Mouse (Mus musculus): ENCODE measurements around the gene Il27.

Il27 gene

GRCm38 (mm10) chr7:126594862-126595561 lies at the start of gene Il27:
Gene Il27 (minus strand): TSS chr7:126594941.
- DNase-seq: no peak

- no peak for DNase-seq
Measured at GRCm38 (mm10) chr7:126644345-126644744, 49.6 kb upstream of the Il27 start.

GRCm38 (mm10) chr7:126643244-126643617 lies 48.5 kb upstream of the Il27 start:
- peak; percentile 20 for DNase-seq

DNA sequence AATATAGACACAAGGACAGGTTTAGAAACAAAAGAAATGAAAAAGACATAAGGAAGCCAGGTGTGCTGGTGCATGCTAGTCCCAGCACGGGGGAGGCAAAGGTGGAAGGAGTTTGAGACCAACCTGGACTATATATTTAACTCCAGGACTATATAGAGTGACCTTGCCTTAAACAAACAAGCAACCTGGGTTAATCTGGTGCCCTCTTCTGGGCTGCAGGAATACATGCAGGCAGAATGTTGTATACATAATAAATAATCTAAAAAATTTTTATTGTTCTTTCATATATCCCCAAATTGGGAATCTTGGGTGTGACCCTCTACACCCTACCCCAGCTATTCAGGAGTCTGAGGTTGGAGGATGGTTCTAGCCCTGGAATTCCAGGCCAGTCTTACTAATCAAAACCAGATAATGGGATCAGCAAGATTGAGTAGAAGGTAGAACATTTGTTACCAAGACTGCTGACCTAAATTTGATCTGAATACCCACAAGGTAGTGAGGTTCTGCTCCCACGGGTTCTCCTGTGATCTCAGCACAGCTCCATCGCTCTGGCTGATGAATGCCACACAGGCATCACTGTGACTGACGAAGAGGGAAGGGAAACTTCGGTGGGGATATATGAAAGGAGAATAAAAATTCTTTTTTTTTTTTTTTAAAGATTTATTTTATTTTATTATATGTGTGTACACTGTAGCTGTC lies 48.0 kb upstream of the Il27 start:
- DNase-seq: no peak

DNA sequence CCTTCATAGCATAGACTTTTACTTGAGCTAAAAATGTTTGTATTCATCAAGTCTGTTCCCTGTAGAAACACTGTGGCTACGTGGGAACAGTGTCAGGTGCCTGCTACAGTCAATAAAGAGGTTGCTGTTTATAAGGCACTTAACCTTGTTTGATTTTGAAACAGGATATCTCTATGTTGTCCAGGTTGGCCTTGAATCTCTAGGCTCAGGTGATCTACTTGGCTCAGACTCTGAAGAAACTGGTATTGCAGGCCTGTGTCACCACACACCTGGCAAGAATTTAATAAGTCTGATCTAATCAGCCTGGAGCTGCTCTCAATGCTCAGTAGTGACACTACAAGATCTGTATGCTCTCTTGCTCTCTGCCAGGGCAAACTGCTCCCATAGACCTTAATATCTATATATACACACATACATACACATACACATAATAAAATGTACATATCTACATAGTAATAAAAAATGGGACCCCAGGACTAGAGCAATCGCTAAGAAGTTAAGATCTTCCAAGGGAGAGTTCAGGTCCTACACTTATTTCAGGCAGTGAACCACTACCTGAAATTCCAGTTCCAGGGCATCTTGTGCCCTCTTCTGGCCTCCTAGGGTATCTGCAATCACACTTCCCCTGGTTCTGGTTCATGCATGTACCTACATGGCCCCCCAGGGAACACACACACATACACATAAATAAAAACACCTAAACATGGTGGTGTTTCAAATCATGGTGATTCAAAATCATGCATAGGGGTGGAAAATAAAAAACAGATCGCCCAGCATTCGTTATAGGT lies 42.2 kb upstream of the Il27 start:
- DNase-seq: peak; percentile 44

DNA sequence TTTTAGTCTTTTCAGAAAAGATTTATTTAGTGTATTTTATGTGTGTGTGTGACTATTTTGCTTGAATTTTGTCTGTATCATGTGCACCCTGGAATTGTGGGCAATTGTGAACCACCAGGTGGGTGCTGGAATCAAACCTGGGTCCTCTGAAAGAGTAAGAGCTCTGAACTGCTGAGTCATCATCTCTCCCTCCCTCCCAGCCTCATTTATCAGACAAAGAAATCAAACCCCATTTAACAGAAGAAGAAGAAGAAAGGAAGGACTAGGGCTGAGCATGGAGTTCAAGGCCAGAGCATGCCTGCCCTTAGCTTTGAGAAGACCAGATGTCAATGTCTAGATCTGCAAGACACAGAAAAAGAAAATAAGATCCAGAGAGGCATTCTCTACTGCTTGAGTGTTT lies 40.6 kb upstream of the Il27 start:
- no peak for DNase-seq

DNA sequence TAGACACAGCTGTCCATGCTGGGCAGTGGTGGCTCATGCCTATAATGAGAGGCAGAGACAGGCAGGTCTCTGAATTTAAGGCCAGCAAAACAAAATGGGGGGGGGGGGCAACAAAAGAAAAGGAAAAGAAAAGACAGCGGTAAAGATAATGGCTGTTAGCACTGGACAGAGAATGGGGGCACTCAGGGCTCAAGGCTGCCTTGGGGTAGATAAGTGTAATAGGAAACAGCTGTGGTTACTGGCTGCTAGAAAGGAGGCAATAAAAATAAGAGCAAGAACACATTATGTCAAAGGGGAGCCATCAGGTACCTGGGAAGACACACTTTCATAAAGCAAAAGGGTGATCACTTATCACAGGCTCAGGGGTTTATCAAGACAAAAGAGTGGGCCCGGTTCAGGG lies 37.7 kb upstream of the Il27 start:
- DNase-seq: no peak

GRCm38 (mm10) chr7:126630824-126631518 lies 36.2 kb upstream of the Il27 start, which contains the start of gene Nupr1:
Gene Nupr1 (minus strand): TSS chr7:126630861.
- DNase-seq: no peak

DNA sequence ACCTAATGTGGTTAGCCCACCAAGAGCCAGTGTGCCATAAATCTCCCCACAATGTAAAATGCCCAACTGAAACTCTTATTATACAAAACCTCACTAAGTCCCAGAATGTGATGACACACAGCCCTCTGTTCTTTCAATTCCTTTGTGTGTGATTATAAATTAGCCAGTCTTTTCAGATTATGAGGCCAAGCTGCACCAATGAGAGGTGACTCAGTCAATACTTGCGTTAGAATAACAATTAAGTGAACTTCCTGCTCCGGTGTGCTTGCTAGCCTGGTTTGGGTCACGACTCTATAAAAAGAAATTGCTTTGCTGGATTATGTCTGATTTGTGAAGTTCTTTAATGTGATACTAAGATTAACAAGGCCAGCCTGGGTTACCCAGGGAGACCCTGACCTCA lies 35.2 kb upstream of the Il27 start:
- DNase-seq: no peak

- DNase-seq: no peak
Measured at GRCm38 (mm10) chr7:126628111-126628510, 33.4 kb upstream of the Il27 start.

DNA sequence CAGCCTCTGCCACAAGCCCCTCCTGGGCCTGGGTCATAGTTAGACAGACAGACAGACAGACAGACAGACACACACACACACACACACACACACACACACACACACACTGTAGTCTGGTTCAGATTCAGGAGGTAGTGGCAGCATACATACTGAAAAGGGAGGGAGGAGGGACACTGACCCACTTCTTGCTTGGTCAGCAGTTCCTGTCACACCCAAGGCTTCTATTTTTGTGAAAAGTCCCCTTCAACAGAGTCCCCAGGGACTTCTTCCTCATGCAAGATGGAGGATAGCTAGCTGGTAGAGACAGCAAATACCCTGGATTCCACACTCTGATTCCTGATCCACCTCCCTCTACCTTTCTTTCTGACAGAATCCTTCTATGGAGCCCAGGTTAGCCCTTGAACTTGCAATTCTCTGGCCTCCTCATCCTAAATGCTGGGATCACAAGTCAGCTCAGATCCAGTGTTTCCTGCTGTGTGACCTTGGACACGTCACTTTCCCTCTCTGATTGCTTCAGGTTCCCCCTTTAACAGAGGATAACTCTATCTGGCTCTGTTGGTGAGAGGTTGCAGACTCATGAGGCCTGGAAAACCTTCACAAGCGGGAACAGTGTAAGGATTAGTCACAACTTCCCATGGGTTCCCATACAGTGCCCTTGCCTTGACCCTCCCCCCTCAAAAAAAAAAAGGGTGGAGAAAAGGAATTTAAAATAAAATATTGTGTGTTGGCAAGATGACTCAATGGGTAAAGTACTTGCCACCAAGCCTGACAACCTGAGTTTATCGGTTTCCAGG lies 31.3 kb upstream of the Il27 start:
- DNase-seq: no peak

- no peak for DNase-seq
Measured at GRCm38 (mm10) chr7:126625369-126625768, 30.6 kb upstream of the Il27 start.

- no peak for DNase-seq
Measured at GRCm38 (mm10) chr7:126624774-126625173, 30.0 kb upstream of the Il27 start.

- no peak for DNase-seq
Measured at GRCm38 (mm10) chr7:126623381-126623780, 28.6 kb upstream of the Il27 start.

DNA sequence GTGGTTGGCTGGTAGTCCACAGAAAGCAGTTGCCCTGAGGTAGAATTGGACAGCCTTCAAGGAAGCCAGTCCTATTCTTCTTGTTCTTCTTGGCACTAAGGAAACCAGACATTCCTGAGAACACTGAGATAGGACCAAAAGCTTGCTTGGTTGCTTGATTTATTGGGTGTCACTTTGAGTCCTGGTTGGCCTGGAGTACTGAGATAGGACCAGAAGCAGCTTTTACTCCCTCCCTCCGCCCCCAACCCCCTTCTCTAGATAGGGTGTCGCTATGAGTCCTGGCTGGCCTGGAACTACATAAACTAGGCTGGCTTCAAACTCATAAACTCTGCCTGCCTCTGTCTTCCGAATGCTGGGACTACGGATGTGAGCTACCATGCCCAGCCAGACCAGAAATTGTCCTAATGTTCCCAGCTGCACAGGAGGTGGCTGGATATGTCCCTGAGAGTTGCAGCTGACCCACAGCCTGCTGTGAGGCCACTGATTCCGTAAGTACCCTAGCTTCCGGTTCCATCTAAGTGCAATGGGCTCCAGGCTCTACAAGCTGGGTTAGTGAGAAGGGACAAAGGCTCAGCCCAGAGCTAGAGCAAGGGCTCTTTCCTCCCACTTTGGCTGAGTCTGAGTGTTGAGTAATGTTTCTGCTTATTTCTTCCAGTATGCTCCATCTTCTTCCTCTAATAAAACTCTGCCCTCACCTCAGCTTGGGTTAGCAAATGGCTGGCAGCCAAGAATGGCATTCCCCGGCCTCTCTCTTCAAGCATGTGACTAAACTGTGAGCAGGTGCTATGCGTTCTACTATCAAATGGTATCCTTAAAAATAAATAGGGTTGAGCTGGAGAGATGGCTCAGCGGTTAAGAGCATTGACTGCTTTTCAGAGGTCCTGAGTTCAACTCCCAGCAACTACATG lies 27.0 kb upstream of the Il27 start:
- no peak for DNase-seq

DNA sequence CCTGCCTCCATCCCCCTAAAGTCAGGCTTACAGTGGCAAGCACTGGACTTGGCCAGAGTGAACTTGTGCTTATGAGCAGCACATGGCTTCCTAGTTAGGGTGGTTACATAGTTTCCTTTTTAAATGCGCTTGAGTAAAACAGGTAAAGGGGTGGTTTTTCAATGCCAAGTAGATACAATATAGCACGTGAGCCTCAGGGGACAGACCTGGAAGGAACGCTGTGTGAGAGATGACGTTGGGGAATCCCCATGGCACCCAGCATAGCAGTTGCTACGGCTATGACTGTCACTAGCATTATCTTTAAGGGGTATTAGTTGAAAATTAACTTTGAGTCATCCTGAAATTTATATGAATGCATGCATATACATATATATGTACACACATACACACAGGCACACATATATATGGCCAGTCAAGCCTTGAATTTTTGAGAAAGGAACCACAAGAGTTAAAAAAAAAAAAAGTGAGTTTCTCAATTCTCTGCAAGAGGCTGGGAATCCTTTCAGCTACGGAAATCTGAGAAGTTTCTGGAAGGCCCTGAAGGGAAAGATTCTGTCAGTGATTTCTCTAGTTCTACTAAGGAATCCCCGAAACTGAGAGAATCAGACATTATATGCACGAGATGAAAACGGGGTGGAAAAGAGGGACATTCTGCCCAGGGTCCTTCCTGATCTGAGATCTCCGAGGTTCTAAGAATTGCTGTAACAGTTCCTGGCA lies 25.0 kb upstream of the Il27 start:
- no peak for DNase-seq

DNA sequence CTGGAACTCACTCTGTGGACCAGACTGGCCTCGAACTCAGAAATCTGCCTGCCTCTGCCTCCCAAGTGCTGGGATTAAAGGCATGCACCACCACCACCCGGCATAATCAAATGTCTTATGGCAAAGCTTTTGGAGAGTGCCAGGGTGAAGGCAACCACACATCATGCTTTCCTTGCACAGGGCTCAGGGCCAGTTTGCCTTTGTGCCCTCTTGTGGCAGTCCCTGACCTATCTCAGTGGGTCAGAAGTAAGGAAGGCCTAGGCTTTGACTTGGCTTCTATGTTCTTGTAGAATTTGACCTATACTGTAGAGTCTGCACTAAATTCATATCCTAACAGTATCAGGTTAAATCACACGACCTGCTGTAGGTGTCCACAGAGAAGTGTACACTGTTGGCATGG lies 22.0 kb upstream of the Il27 start:
- DNase-seq: no peak

GRCm38 (mm10) chr7:126612736-126613135 lies 18.0 kb upstream of the Il27 start:
- no peak for DNase-seq

DNA sequence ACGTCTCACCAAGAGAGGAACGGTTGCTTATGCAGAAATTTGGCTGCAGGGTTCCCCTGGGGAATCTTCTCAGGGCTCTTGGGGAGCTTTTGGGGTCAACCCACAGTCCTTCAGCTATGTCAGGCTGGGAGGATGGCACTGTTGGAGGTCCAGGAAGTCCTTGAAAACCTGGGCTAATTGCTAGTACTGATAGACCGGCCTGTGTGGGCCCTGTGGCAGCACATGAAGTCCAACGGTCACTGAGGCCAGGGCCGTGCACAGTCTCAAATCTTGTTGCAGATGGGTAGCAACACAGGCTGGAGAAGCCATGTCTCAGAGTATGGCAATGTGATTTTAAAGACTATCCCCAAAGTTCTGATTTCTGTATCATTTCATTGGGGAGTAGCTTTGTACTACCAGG lies 13.1 kb upstream of the Il27 start:
- DNase-seq: no peak

- DNase-seq: no peak
Measured at GRCm38 (mm10) chr7:126607064-126607463, 12.3 kb upstream of the Il27 start.

DNA sequence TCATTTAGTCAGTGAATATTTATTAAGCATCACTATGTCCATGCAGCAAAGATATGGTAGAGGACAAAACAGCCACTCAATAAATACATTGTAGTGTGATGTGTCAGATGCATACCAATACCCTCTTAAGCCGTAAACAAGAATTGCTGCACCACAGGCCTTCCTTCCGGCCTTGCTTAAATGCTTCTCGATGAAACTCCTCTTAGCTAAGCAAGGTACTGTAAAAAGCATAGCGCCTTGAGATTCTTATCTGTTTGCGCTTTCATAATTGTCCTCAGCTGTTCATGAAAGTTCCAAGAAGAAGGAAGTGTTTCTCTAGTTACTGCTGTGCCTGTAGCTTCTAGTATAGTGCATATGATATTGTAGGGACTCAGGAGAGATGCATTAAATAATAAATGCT lies 11.9 kb upstream of the Il27 start:
- no peak for DNase-seq

Measured in thymus, postnatal 25 days (tissue).